Mouse (Mus musculus): Measurements from ENCODE around the gene Igfbp4.

Gene Igfbp4

GRCm38 (mm10) chr11:99041051-99041729 lies at the start of gene Igfbp4:
Igfbp4 (plus strand) TSS chr11:99041244.
- DNase-seq: peak; percentile 91 to 93

DNA sequence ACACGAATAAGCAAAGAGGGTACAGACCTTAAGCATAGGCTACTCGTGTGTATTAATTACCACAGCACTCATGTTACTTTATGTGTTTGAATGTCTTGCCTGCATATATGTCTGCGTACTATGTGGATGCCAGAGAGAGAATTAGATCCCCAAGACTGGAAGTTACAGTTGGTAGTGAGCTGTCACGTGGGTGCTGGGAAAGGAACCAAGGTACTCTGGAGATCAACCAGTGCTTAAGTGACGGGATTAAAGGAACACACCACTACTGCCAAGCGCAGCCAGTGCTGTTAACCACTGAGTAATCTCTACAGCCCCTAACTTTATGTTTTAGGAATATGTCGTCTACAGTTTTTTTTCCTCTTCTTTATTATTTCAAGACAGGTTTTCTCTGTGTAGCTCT lies 45.1 kb upstream of the Igfbp4 start:
- DNase-seq: no peak

- DNase-seq: no peak
Observed at GRCm38 (mm10) chr11:98997659-98998058, 43.4 kb upstream of the Igfbp4 start.

DNA sequence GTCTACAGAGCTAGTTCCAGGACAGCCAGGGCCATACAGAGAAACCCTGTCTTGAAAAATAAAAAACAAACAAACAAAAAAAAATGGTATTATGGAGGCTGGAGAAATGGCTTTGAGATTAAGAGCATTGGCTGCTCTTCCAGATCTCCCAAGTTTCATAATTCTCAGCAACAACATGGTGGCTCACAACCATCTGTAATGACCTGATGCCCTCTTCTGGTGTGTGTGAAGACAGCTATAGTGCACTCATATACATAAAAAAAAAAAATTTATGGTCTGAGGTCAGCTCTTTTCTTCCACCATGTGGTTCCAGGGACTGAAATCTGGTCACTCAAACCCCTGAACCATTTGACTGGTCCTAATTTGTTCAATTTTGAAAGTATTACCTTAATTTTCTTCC lies 42.3 kb upstream of the Igfbp4 start:
- DNase-seq: no peak

GRCm38 (mm10) chr11:98999243-98999642 lies 41.8 kb upstream of the Igfbp4 start:
- DNase-seq: no peak

GRCm38 (mm10) chr11:99006788-99007187 lies 34.3 kb upstream of the Igfbp4 start:
- no peak for DNase-seq

GRCm38 (mm10) chr11:99010124-99010523 lies 30.9 kb upstream of the Igfbp4 start:
- DNase-seq: no peak

DNA sequence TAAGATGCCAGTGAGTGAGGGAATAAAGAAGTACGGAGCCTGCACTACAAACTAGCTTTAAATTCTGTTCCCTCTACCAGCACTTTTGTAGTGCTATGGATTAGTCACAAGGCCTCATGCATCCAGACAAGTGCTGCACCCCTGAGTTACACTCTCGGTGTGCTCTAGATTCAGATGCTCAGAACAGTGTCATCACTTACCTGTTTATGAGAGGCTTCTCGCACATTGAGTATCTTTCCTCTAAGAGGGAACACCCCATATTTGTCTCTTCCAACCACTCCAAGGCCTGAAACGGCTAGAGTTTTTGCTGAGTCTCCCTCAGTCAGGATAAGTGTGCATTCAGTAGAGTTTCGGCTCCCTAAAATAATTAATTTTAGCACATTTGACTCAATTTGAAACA lies 30.3 kb upstream of the Igfbp4 start:
- no peak for DNase-seq

DNA sequence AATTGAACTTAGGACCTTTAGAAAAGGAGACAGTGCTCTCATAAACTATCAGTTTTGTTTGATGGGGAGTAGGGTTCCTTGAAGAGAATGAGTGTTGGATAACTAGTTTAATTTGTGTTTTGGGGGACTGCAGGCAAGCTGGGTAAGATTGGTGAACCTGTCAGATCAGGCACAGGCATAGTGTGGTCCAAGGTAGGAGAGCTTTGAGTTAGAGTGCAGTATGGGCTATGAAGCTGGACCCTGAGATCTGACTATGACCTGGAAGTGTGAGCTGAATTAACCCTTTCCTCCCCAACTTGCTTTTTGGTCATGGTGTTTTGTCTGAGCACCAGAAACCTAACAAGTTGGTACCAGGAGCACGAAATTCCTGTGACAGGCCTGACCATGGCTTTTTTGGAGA lies 27.2 kb upstream of the Igfbp4 start:
- DNase-seq: no peak

DNA sequence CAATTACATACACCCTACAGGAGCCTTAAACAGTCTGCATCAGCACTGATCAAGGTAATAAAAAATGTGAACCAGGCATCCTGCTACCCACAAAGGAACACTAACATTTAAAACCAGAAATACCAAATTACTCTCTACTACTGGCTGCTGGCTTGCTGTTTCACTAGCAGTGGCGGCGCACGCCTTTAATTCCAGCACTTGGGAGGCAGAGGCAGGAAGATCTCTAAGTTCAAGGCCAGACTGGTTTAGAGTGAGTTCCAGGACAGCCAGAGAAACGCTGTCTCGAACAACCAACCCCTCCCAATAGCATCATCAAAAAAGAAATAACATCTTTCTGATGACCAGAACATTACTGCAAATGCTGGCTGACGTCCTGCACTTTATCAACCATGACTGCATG lies 21.2 kb upstream of the Igfbp4 start:
- no peak for DNase-seq

DNA sequence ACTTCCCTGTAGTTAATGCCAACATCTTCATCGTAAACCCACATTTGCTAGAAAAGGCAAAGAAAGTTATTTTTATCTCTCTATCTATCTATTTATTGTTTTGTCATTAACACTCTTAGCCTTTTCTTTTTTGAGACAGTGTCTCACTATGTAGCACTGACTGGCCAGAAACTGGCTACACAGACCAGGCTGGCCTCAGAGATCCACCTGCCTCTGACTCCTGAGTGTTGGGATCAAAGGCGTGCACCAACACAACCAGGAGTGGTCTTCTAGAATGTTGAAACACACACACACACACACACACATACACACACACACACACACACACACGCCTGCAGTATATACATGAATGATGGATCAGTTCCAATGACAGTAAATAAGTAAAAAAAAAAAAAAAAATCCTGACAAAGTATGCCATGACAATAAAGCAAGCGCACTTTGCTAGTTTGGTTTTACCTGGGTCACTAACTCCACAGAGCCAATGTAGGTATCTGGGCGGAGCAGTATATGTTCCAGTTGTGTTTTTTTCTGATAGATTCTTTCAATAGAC lies 18.6 kb upstream of the Igfbp4 start:
- DNase-seq: no peak

DNA sequence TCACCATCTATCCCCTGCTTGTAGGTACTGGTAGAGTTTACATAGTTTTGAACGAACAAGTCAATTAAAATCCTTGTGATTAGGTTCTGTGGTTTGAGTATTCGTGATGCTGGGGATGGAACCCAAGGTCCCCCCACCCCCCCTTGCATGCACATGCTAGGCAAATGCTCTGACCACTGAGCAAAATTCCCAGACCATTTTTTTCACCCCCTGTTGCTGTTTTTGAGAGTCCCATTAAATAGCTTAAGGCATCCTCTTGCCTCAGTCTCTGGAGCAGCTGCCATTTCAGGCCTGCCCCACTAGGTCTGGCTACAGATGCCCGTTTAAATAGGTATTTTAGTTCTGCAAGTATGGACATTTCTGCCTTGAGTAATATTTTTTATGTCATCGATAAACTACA lies 17.9 kb upstream of the Igfbp4 start:
- DNase-seq: no peak

DNA sequence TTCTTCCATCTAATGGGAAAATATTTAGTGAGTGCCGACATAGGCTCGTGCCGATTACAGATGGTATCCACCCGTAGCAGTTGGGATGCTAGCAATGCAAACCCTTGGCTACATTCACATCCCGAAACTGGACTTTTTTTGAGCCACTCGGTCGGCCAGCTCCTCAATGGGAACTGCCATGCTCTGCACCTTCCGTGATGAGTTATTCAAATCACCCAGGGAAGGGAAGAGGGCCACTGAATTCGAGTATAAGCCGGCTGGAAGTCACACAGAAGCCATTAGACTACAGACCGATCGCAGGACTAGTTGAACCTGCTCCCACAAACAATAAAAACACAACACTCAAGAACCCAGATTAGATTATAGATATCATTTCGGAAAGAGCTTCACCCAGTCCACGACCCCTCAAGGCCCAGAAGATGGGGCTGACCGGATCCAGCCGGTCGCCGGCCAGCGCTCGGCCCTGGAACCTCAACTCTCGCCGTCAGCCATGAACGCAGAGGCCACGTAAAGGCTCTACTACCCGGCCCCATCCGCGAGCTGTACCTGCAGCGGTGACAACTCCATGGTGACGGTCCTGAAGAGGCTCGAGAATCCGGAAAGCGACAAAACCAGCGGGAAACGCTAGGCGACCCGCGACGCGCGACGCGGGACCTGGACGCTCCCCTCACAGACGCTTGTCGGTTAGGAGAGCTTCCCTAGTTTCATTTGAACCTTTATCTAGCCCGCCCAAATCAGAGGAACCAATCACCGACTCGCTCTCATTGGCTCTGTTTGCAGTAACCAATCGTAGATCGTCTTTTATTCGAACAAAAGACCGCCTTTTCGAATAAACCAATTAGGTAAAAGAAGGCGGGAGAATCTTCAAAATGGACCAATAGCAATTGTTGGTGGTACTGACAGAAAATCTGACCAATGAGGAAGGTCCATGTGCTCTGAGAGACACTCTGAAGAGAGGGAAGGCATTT lies 17.3 kb upstream of the Igfbp4 start, which contains the start of gene Top2a:
Gene Top2a, minus strand, starts transcription at position 690 of the 968 bp plus-strand sequence.
- peak; percentile 85 to 89 for DNase-seq

DNA sequence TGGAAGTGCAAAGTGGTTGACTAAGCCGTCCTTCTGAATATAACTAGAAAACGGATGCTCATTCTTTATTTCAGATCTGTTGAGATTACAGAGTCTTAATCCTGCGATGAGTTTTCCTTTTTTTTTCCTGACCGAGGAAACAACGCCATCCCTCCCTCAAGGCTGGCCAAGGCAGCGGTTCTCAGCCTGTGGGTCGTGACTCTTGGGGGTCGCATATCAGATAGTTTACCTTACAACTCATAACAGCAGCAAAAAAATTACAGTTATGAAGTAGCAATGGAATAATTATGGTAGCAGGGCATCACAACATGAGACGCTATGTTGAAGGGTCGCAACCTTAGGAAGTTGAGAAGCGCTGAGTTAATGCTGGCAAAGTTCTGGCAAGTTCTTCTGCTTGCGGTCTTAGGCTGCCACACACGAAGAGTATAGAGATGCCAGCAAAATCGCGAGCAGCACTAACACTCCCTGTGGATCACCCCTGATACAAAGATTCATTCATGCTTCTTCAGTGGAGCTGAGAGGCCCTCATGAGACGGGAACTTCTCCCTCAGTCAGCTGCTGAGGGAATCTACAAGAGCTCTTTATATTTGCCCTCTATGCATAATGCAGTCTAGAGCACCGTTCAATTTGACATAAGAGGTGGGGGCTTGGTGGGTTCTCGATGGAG lies 16.4 kb upstream of the Igfbp4 start:
- no peak for DNase-seq

DNA sequence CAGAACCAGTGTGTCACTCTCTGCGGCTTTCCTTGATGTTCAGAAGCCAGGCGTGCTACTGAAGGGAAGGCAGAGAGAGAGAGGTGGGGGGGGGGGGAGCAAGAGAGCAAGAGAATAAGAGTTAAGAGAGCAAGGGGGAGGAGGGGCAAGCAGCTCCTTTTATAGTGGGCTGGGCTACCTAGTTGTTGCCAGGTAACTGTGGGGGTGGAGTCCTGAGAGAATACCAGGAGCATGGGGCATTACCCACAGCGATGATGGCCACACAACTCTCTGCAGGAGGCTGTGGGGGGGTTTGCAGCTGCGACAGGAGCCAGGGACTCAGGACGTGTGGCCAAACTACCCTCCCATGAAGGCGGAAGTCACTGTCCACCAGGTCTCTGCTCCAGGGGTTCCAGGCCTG lies 15.2 kb upstream of the Igfbp4 start:
- no peak for DNase-seq

DNA sequence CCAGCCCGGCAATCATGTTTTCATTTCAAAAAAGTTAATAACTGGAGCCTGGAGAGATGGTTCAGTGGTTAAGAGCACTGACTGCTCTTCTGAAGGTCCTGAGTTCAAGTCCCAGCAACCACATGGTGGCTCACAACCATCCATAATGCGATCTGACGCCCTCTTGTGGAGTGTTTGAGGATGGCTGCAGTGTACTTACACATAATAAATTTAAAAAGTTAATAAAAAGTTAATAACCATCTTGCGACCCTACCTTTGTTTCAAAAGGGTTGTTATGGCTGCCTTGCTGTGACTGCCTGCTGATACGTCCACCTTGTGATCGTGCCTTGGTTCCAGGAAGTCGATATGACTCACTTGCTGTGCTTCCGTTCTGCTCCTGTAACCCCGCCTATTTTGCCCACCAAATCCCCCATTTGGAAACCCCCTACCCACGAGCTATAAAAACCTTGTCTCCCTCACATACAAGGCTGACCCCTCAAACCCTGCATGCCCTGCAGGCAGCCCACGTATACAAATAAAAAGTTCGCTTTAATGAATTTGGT lies 14.1 kb upstream of the Igfbp4 start:
- DNase-seq: no peak

- DNase-seq: peak in 1 of 2 experiments; percentile 47
Observed at GRCm38 (mm10) chr11:99035350-99035749, 5.7 kb upstream of the Igfbp4 start.

DNA sequence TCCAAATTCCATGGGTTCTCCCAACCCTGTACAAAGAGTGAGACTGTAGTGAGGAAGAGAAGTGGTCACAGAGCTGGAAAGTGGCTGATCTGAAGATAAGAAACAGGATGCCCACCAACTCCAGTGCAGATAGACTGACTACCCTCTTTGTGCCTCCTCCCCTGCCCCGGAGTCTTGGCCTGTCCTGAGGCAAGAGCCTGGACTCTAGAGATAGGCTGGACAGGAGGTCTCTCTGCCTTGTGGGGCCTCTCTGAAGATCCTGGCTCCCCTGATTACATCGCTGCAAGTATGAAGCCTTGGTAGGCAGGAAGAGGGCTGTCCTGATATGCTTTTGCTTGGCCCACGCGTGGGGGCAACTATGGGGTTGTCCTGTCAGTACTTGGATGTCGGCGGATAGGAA lies 4.8 kb upstream of the Igfbp4 start:
- no peak for DNase-seq

DNA sequence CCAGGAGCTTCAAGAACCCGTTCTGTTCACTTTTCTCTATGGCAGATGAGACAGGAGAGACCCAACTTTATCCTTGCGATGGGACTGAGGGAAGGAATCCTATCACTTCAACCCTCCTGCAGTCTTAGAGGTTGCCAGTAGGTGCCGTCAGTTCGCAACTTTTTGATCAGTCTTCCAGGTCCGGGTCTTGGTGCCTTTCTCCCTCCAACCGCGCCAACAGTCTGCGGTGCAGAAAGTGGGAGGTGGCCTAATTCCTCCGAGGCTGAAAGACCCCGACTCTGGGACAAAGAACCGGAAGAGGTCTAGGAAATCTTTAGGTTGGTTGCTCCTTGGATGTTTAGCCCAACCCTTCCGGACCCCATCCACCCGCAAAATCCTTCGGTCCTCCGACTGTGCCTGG lies 1.3 kb upstream of the Igfbp4 start:
- peak; percentile 89 to 93 for DNase-seq

- peak; percentile 66 to 79 for DNase-seq
Observed at GRCm38 (mm10) chr11:99040346-99040974, 584 bp upstream of the Igfbp4 start.

- DNase-seq: peak in 1 of 2 experiments; percentile 32
Observed at GRCm38 (mm10) chr11:99041841-99042780, 1.1 kb downstream of the Igfbp4 start.

All from kidney, postnatal 4 days (tissue).